Mouse (Mus musculus): ENCODE data around the gene Plxdc2.

Gene Plxdc2

DNA sequence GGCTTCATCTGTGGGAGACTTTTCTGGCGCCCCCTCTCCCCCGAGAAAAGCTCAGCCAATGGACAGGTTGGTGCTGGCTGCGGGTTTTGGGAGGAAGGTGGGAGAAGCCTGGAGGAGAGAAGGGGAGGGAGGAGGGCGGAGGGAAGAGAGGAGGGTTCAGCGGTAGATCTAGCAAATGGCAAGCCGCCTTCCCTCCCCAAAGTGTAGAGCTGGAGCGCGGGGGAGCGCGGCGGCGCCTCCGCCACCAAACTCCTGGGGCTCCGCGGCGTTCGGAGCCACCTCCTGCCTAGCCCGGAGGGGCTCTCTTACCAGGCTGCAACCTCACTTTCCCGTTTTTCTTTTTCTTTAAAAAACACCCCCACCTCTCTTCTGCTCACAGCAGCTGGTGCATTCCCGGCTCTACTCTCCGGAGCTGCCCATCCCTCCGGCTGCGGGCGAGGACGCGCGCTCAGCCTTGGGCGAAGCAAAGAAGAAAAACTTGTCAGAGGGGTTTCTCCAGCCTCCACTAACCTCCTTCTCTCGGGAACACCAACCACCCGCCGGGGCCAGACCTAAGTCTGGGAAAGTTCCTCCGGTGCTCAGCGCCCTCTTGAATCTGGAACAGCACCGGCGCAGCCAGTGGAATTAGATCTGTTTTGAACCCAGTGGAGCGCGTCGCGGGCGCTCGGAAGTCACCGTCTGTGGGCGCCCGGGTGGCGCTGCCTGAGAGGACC, at the start of gene Plxdc2:
Plxdc2 (plus strand) TSS at position 199 of the 713 bp plus-strand sequence.
- peak; percentile 77 to 86 for DNase-seq

DNA sequence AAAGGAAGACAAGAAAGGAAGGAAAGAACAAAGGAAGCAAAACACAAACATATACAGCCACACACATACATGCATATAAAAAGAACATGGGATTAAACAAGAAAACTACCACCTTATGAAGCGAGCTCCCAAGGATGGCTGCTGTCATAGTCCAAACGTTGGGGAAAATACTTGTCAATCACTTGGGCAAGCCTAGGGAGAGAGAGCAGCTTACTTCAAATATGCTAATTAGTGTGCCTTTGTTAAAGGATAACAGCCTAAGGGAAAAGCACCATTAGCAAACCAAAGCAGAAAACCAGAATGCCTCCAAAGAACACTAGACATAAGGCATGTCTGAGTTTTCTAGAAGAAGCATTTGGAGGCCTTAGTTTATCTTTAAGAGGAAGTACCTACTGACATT, 45.7 kb upstream of the Plxdc2 start:
- no peak for DNase-seq

DNA sequence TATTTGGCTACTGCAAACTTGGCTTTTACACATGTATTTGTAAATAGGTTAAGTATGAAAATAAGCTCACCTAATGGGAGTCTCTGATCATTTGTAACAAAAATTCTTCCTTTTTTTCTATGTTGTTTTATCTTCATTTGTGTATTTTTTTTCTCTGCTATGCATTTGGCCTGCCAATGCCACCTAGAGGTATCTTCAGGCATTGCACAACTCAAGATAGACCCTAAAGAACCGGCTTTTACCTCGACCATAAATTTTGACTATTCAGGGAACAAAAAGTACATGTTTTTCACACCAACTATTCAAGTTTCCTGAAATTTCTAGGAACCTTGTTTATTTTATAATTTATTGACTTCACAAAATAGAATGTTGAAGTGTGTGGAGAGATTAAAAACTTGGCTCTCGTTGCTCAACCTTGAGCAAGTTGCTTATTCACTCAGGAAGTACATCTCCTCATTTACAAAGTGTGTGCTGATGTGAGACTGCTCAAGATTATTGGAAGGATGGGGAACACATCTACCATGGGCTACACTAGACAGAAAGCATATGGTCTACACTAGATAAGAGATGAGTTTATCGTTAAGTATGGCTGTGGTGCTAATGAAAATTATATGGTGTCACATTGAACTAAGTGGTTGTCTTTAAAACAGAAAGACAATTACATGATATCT, 43.6 kb upstream of the Plxdc2 start:
- DNase-seq = no peak

DNA sequence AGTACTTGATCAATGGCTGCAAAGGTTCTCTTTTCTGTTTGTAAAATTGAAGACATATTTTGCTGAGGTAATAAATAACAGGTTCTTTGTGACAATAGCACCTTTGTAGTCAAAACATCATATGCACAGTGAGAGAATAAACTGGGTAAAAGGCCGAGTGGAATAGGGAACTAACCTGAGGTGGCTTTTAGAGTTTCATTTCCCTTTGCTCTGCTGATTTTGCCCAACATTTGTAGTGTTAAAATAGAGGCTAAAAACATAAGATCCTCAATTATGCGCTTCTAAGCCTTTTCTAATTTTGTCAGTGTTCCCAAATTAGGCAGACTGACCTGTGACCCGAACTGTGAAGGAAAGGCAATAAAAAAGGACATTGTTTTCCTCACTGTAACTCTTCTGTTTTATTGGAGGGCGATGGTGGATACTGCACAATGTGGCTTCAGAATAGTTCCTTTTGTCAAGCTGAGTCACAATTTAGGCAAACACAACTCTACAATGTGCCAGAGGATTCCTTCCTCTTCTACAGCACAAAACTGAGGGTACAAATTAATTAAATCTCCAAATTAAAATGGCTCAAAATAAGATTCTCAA, 20.8 kb upstream of the Plxdc2 start:
- DNase-seq = no peak

DNA sequence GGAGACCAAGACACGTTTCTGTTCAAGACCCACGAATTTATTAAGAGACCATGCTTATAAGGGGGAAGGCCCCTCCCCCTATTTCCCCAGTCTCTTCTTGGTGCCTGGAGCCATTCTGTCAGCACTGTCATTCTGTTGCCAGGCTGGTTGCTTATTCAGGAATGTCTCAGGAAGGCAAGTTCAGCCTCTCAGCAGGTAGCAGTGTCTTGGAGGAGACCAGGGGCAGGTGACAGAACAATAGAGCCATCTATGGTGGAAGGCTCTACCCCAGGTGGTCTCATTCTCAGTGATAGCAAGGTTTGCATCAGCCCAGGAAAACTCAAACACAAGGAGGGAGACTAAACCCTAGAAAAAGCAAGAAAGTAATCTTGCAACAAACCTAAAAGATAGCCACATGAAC, 11.5 kb upstream of the Plxdc2 start:
- DNase-seq = no peak

DNA sequence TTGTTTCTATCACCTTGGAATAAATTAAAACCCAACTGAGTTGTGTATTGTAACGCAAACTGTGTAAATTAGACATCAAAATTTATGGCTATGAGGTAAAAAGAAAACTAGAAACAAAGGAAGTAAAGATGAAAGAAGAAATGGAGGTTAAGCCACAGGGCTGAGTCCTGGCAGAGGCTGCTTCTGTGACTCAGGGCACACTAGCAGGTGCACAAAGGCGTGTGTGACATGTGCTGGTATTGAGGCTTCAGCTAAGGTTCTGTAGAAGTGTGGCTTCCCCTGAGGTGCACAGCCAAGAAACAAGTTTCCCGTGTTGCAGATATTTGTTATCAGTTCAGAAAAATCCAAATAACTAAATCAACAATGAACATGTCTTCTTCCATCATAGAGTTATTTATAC, 5.0 kb upstream of the Plxdc2 start:
- DNase-seq = no peak

DNA sequence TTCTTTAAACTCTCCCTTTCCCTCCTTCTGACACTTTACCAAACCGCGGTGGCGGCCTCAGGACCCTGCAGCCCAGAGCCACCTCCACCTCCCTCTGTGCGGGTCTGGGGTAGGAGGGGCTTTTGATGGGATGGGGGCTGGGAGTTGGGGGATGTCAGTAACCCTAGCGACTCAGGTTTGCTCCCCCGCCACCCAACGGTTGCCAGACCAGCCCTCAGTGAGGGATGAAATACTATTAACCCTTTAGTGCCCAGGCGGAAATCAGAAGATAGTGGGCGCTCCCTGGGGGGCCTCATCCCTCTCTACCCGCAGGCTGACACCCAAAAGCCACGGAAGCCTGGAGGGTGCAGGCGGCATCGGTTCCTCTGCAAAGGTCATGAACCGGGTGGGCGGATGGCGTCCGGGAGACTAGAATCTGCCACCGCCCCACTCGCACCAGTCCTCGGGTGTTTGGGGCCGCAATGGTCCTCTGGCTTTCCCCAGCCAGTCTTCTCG, 446 bp upstream of the Plxdc2 start:
- peak; percentile 63 to 71 for DNase-seq

DNA sequence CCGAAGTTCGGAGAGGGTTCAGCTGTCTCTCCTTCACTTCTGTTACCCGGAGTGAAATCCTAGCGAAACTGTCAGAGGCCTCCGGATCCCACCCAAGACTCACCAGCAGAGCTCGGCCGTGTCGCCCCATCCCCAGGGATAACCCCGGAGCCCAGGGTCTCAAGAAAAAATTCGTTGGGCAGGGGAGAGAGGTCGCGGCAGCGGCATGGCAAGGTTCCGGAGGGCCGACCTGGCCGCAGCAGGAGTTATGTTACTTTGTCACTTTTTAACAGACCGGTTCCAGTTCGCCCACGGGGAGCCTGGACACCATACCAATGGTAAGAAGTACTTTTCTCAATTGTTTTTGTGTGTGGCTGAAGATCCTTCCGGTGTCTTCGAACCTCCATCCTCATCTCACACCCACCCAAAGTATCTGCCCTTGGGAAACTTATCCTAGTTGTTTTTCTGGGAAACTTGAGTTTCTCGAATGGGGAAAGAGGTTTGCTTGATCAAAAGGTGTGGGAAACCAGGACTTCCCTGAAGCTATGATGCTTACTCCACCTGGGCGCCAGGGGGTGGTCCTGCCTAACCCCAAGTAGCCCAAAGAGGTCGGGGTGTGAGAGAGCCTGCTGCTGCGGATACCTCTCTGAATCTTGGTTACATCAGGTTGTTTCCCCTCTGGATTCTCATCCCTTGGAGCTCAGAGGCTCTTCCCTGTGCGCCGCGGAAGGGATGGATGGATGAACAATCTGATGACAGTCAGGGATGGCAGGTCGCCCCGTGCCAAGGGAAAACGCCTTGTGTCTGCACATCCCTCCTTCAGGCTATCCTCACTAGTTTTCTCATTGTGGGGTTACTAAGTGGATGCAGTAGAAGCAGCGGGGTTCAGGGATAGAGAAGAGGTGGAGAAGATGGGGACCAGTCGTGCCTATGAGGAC, 1.1 kb downstream of the Plxdc2 start:
- DNase-seq = peak; percentile 45 to 65

DNA sequence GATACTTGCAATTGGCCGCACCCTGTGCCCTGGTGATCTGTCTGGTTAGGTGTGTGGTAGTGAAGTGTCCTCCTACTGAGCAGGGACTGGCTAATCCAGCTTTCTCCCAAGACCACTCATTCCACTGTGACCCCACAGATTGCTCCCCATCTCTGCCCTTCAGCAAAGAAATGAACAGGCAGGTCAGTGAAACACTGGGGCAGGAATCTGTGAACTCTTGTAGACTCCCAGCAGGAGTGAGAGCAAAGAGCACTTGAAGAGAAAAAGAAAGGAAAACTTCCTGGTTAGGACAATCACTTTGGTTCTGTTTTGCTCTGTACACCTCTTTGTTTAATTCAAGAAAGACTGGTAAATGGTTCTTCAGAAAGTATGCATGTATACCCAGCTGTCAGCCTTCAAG, 1.8 kb downstream of the Plxdc2 start:
- peak in 1 of 2 experiments; percentile 27 for DNase-seq

DNA sequence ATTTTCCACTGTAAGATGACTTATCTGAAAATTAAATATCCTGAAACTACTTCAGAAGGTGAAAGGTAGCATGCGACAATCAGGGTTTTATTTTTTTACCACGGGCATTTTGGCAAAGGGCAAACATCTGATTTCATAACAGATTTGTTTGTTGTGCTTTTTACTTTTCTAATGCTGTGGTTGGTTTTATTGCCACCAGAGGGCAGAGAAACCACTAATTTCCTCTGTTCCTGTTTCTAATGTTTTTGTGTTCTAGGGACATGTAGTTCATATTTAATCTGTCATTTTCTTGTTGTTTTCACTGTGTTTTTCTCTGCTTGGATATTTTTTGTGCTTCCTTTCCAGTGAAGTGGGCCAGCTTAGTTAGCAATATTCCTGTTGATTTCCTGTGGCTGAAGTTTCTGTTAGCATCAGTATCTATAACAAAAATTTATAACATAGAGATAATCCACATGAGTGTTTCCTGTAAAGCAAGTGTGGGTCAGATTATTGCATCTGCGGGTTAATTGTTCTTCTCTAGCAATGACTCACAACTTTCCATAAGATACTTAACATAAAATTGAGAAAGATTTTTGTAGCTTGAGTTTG, 3.3 kb downstream of the Plxdc2 start:
- DNase-seq = no peak

DNA sequence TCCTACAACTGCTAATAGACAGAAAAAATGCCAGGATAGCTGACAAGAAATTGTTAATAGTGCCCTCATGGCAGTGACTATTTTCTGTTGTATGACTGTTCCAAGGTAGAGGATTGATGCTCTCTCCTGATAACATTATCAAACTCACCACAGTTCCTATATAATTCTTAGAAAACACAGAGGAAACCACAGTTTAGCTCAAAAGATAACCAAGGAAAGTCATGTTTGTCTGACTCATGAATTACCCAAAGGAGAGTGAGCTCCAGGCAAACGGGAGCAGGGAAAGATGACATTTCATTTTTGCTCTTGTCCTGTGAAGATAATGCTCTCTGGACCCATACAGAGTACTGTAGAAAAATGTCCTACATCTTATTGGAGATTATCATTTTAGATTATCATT, 8.6 kb downstream of the Plxdc2 start:
- no peak for DNase-seq

DNA sequence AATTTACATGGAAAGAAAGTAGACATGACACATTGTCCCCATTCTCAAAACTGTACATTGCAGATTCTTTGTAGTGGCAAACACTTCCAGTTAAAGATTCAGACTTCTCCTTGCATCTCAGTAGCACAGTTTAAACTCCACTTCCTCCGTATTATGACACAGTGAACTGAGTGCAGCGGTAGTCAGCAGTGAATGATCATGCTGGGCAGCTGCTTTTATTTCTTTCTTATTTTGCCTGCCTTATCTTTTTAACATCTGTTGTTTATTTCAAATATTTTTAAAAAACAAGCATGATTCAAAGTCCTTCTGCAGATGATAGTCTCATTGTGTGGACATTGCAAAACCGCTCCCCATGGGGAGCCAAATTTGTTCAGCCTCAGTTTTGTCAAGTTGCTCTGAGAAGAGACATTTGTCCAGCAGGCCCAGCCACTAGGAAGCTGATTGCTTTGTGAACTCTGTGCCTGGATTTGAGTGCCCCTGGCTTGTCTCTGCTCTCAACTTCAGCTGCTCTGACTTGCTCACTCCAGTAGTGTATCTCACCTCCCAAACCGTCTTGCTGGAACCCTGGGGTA, 9.8 kb downstream of the Plxdc2 start:
- peak in 1 of 2 experiments; percentile 14 for DNase-seq

DNA sequence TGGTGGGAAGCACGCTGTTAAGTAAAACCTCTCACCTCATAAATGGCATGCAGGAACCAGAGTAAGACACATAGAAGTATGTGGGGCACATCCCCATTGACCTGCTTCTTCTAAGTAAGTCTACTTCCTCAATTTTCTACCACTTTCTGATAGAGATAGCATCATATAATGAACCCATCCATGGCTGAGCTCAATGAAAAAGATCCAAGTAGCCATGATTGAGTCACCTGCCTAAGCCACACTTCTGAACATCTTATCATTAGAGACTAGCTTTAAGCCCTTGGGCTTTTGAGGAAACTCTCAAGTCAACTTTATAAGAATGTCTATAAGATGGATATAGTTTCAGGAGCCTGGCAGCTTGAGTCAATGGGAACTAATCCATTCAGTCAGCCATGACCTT, 14.3 kb downstream of the Plxdc2 start:
- no peak for DNase-seq

DNA sequence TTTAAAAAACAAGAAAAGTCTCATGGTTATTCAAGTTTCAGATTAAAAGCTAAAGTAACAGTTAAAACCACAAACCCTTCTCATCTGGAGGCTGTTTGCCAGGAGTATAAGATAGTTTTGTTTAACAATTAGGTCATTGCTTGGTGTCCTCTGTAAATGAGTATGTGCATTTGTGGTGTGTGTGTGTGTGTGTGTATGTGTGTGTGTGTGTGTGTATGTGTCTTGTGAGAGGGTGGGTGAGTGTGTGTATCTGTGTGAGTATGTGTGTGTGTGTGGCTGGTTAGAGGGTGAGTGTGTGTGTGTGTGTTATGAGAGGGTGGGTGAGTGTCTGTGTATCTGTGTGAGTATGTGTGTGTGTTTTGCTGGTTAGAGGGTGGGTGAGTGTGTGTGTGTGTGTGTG, 18.2 kb downstream of the Plxdc2 start:
- no peak for DNase-seq

DNA sequence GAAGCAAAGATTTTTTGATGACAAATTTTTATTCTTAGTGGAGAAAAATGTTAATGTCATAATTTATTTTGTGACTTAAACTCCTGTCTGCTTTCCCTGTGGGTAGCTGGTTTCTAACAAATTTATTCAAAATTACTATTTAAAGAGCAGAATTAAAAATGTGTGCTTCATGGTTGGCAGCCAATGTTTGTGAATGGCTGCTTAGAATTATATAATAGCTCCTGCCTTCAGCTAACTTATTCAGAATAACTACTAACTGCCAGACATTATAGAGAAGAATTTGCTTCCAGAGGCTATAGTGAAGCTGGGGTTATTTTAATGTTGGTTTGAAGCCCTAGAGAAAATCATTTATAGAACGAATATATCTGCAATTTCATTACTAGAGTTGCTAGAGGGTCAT, 30.1 kb downstream of the Plxdc2 start:
- DNase-seq = no peak

DNA sequence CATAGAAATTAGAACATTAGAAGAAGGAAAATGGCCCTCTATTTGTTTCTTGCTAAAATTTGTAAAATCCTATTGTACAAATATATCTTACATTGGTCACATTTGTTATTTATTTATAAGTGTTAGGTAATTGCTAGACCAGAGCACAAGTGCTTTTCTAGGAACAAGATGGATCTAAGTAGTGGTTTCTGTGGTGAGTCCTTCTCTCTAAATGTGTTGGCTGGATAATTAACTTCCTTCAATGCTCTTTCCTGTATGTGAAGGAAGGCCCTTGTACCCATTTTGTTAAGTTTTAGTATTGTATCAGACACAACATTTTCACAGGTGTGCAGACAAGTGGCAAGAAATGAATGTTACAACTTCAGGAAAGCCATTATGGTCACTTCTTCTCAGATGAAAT, 30.6 kb downstream of the Plxdc2 start:
- no peak for DNase-seq

DNA sequence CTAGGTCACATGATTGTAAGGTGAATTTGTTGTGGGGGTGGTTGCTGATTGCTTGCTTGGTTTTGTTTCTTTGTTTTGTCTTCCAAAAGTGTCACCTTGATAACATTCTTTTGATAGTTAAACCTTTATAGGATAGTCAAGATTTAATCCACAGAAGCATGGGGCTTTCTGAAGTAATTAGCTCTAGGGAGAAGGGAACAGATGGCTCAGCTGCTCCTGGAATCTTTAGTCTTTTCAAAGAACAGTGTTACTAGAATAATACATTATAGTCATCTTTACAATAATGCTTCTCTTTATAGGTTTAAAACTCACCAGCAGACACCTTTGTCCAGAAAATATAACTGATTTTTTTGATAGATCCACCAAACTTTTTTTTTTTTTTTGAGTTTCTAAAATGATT, 31.7 kb downstream of the Plxdc2 start:
- no peak for DNase-seq

DNA sequence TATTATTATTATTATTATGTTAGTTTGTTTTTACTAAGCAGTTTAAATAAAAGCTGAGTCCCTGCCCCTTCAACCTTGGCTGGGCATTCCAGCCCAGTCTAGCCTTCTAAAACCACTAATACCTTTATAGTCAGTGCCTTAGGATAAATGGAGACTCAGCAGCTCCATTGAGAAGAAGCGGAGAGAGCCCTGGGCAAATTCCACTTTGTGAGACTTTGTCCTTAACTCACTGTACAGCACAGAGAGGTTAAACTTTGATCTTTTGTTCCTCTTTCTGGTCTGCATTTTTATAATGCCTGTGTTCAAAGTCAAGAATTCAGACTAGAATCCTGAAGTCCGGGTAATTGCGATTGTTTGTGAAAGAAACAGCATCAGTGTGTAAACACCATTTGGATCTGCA, 41.4 kb downstream of the Plxdc2 start:
- peak in 1 of 2 experiments; percentile 12 for DNase-seq

DNA sequence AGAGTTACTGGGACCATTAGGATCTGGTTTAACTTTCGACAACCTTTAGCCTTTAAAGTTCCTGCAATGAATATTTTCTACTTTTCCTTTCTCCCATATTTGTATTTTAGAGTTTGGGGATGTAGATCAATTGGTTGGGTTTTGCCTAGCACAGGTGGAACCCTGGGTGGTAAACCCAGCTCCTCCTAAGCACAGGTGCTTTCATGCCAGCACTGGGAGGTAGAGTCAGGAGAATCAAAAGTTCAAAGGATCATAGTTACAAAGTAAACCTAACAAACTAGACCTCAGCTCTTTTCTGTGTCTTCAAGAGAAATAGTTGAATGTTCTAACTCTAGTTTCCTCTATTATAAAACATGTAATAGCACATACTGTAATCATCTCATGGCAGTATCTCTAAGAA, 41.9 kb downstream of the Plxdc2 start:
- no peak for DNase-seq

DNA sequence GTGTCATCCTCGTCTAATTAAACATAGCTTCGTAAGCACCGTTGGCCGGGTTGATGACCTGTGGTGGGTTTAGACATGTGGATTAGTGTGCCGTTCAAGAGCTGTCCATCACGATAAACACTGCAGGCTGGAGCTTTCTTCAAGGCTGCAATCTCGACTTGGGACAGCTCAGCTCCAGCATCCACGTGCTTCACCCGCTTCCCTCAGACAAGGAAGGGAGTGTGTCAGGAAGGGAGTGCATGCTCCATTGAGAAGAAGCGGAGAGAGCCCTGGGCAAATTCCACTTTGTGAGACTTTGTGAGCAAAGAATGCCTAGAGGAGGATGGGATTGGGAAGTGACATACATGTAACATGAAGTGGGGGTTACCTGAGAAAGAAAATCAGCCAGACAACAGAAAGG, 42.8 kb downstream of the Plxdc2 start:
- peak; percentile 4 to 29 for DNase-seq

DNA sequence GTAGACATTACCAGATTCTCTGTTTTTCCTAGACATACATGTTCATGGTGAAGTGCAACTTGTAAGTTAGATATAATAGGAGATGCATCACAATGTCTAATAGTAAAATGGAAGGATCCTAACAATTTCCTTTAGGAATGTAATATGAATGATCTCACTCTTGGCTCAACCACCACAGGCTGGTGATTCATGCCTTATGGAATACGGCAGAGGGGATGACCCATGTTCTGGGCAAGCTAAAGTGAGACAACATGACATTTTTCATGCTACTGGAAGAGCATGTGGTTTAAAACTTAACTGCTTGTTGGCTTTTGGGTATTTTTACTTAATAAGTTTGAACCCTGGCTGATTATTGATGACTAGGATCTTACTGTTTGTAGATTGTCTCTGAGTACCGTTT, 50.4 kb downstream of the Plxdc2 start:
- no peak for DNase-seq

DNA sequence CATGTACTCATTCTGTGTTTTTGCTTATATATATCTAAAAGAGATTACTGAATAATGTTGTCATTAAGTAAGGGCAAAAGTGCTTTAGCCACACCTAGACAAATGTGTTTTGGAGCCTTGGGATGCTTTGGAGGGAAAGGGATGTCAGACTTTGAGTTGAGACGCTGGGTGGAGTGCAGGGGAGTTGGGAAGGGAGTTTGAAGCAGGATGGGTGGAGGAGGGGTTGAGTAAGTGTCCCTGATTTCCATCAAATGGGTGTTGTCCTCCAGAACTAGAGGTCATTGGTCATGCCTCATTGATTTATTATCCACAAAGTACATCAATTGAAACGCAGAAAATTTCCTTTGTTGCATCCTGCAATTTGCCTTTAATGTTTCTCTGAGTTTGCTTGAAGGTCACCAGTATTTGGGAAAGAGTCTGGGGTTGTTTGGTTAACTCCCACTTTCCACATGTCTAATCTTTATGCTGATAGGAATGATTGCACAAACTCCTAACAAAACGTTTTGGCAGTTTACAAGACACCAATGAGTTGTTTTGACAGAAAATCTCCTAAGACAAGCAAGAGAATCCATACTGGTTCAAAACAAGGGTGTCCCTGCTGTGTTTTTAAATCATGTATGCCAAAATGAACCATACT, 58.4 kb downstream of the Plxdc2 start:
- DNase-seq = no peak
